Mouse (Mus musculus) kidney, embryonic 16.5 days (tissue): ENCODE measurements around the gene Gm17387. TPM values are rescaled to one million over a fixed set of nuclear protein-coding genes. Genes with fewer than 3 reads are reported as not detected.
A peak's percentile ranks its signal among the peaks of the same experiment; 100 is the strongest.

ENCODE experiments used
- ATAC-seq: fragments of 200-750 bp; cut with Nextera tagmentation; 2 replicates; pipeline ENCODE4 v1.8.0; 2017; ENCODE audit warnings: moderate TSS enrichment; ENCODE audit not compliant: low FRiP score, low TSS enrichment
- H3K27ac ChIP-seq: fragments of 300-500 bp; sonication (generic); 2 replicates; pipeline ENCODE4 v1.5.1; 2014; ENCODE audit warnings: low read length
- H3K27me3 ChIP-seq: fragments of 300-500 bp; sonication (generic); 2 replicates; pipeline ENCODE4 v1.6.1; 2014; ENCODE audit warnings: low read length, control low read depth, mixed read lengths; ENCODE audit not compliant: insufficient read depth
- H3K36me3 ChIP-seq: fragments of 300-500 bp; sonication (generic); 2 replicates; pipeline ENCODE4 v1.6.1; 2014; ENCODE audit warnings: low read length, control low read depth, mixed read lengths; ENCODE audit not compliant: insufficient read depth
- H3K4me1 ChIP-seq: fragments of 300-500 bp; sonication (generic); 2 replicates; pipeline ENCODE4 v1.6.1; 2014; ENCODE audit warnings: low read length, control low read depth, mixed read lengths; ENCODE audit not compliant: insufficient read depth
- H3K4me2 ChIP-seq: fragments of 300-500 bp; sonication (generic); replicated peaks from 2 replicates; pipeline ENCODE4 v1.6.1; 2014; ENCODE audit warnings: low read depth, low read length
- H3K4me3 ChIP-seq: fragments of 300-500 bp; sonication (generic); 2 replicates; pipeline ENCODE4 v1.5.1; 2014; ENCODE audit warnings: mild to moderate bottlenecking, low read length
- H3K9ac ChIP-seq: fragments of 300-500 bp; sonication (generic); replicated peaks from 2 replicates; pipeline ENCODE4 v1.6.1; 2014; ENCODE audit warnings: low read length
- H3K9me3 ChIP-seq: fragments of 300-500 bp; sonication (generic); 2 replicates; pipeline ENCODE4 v1.6.1; 2016; ENCODE audit warnings: low read length, control low read depth
- WGBS: fragments of 180-500 bp; shearing (Covaris S2); extraction: QIAGEN DNeasy Blood & Tissue Kit; methylation state at CpG from one replicate; pipeline ENCODE4 v1.1.7; 2014; 5-methylcytosine and 5-hydroxymethylcytosine counted together
- polyA plus RNA-seq: library from polyadenylated mRNA; unstranded; fragments of >200 nt; fragmentation: Nextera tagmentation; extraction: Ambion mirVana; gene quantifications from 2 replicates; pipeline ENCODE4 v1.2.1, GENCODE M21; 2015

Gene Gm17387
- polyA plus RNA-seq, 1 experiment from 2014 or later: not detected

GRCm38 (mm10) chr7:141068351-141068750 is 39.4 kb downstream of the Gm17387 start:
- H3K4me3 ChIP-seq: no peak overlapping the region
- WGBS: 72% methylated on average over 19 of the region's 19 CpGs

GRCm38 (mm10) chr7:141070058-141070862 is 41.3 kb downstream of the Gm17387 start:
- peak; percentile 7; the same call in 1 of the 2 replicates for ATAC-seq
- Histone ChIP-seq H3K9ac (peak overlapping the region; percentile 64), H3K4me1 (peaks cover 13% of the 10 kb centered on the region), H3K4me3 (peak overlapping the region; percentile 49), H3K36me3 (no peaks in the 10 kb centered on the region; the same call in 1 of the 2 replicates), H3K9me3 (no peaks in the 10 kb centered on the region), H3K4me2 (peak overlapping the region; percentile 93), H3K27ac (no peak overlapping the region), H3K27me3 (peaks cover 19% of the 10 kb centered on the region)
- WGBS: under 1% methylated on average over 51 of the region's 51 CpGs

More at GRCm38 (mm10) chr7:141068351-141068750, 39.4 kb downstream of the Gm17387 start:
- Histone ChIP-seq H3K27ac (no peak overlapping the region), H3K27me3 (peaks cover 19% of the 10 kb centered on the region), H3K36me3 (no peaks in the 10 kb centered on the region; the same call in 1 of the 2 replicates), H3K4me1 (peaks cover 13% of the 10 kb centered on the region), H3K9me3 (no peaks in the 10 kb centered on the region), H3K4me2 (no peak overlapping the region), H3K9ac (no peak overlapping the region)
- ATAC-seq: no peak

GRCm38 (mm10) chr7:141072017-141072745 is 43.2 kb downstream of the Gm17387 start:
- no peak overlapping the region for H3K9ac ChIP-seq
- WGBS: 28% methylated on average over 23 of the region's 23 CpGs
- no peak overlapping the region for H3K27ac ChIP-seq
- H3K4me3 ChIP-seq: no peak overlapping the region
- peaks cover 19% of the 10 kb centered on the region for H3K27me3 ChIP-seq
- H3K36me3 ChIP-seq: no peaks in the 10 kb centered on the region
- H3K4me2 ChIP-seq: peak overlapping the region; percentile 23; the same call in 1 of the 2 replicates
- H3K4me1 ChIP-seq: peaks cover 13% of the 10 kb centered on the region
- 0 out of 2 replicates have a peak, but pooled peaks have one; percentile 17 for ATAC-seq
- no peaks in the 10 kb centered on the region for H3K9me3 ChIP-seq

DNA sequence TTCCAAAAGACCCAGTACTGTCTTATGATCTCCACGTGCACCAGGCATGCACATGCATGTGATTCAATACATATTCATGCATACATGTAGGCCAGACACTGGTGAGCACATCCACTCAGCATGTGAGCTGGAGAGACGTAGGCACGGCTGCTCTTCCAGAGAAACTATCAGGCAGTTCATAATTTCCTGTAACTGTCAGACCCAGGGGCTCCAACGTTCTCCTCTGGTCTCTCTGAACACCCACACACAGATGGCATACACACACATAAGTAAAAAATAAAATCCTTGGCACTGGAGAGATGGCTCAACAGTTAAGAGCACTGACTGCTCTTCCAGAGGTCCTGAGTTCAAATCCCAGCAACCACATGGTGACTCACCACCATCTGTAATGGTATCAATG is 44.9 kb downstream of the Gm17387 start:
- 75% methylated on average over 4 of the region's 4 CpGs for WGBS
- Histone ChIP-seq H3K4me1 (peaks cover 13% of the 10 kb centered on the region), H3K4me3 (no peak overlapping the region), H3K4me2 (no peak overlapping the region), H3K9ac (no peak overlapping the region), H3K27me3 (peaks cover 19% of the 10 kb centered on the region), H3K9me3 (no peaks in the 10 kb centered on the region), H3K27ac (no peak overlapping the region), H3K36me3 (no peaks in the 10 kb centered on the region)
- ATAC-seq: no peak

GRCm38 (mm10) chr7:141077841-141078240 is 48.9 kb downstream of the Gm17387 start, which contains the start of gene Pkp3:
TSS of gene Pkp3 (plus strand) at chr7:141078218.
- no peak within 1 kb of the TSS for H3K4me3 ChIP-seq
- H3K4me1 ChIP-seq: no peaks in the 10 kb centered on the region; the same call in 1 of the 2 replicates
- no peak within 1 kb of the TSS for H3K9ac ChIP-seq
- no peak within 1 kb of the TSS for H3K4me2 ChIP-seq
- no peak for ATAC-seq
- no peaks in the 10 kb centered on the region for H3K9me3 ChIP-seq
- 90% methylated on average over 15 of the region's 15 CpGs for WGBS
- H3K27me3 ChIP-seq: 0 out of 2 replicates have a peak, but pooled peaks cover 3% of the 10 kb centered on the region
- H3K36me3 ChIP-seq: no peaks in the 10 kb centered on the region
- no peak within 1 kb of the TSS for H3K27ac ChIP-seq

GRCm38 (mm10) chr7:141078876-141079275 is 49.9 kb downstream of the Gm17387 start:
- Histone ChIP-seq H3K27ac (no peak overlapping the region), H3K36me3 (no peaks in the 10 kb centered on the region), H3K4me2 (no peak overlapping the region), H3K9me3 (no peaks in the 10 kb centered on the region; the same call in 1 of the 2 replicates), H3K9ac (no peak overlapping the region; the same call in 1 of the 2 replicates), H3K4me3 (no peak overlapping the region), H3K27me3 (0 out of 2 replicates have a peak, but pooled peaks cover 3% of the 10 kb centered on the region), H3K4me1 (no peaks in the 10 kb centered on the region; the same call in 1 of the 2 replicates)
- WGBS: 76% methylated on average over 4 of the region's 4 CpGs
- no peak for ATAC-seq

Other genes with a start within 250 kb of the Gm17387 start
- gene Syce1, start 241.3 kb upstream of the Gm17387 start, polyA plus RNA-seq: 0.25 and 0.37 TPM in 2 replicates
- 1.4 and 1.6 TPM in 2 replicates for gene Zfp941, start 207.0 kb upstream of the Gm17387 start, polyA plus RNA-seq
- 0.49 and 0.92 TPM in 2 replicates for gene Urah, start 194.1 kb upstream of the Gm17387 start, polyA plus RNA-seq
- gene Scgb1c1, start 183.6 kb upstream of the Gm17387 start, polyA plus RNA-seq: not detected in 2 replicates
- 0.12 TPM in 1 of 2 replicates, not detected in the other for gene Odf3, start 181.3 kb upstream of the Gm17387 start, polyA plus RNA-seq
- gene Gm45785, start 172.8 kb upstream of the Gm17387 start, polyA plus RNA-seq: not detected in 2 replicates
- gene Ric8a, start 172.2 kb upstream of the Gm17387 start, polyA plus RNA-seq: 69.7 and 73.6 TPM in 2 replicates
- 41.7 and 42.1 TPM in 2 replicates for gene Bet1l, start 171.6 kb upstream of the Gm17387 start, polyA plus RNA-seq
- 242 and 246 TPM in 2 replicates for gene Psmd13, start 147.2 kb upstream of the Gm17387 start, polyA plus RNA-seq
- gene Sirt3, start 146.8 kb upstream of the Gm17387 start, polyA plus RNA-seq: 41.5 and 42.6 TPM in 2 replicates
- gene Cox8b, start 128.7 kb upstream of the Gm17387 start, polyA plus RNA-seq: 1.4 and 2.6 TPM in 2 replicates
- gene Nlrp6, start 108.2 kb upstream of the Gm17387 start, polyA plus RNA-seq: 1.9 and 2.2 TPM in 2 replicates
- 25.3 and 26.6 TPM in 2 replicates for gene Pgghg, start 87.7 kb upstream of the Gm17387 start, polyA plus RNA-seq
- 4.2 and 5.8 TPM in 2 replicates for gene Ifitm5, start 78.8 kb upstream of the Gm17387 start, polyA plus RNA-seq
- gene Gm45717, start 73.2 kb upstream of the Gm17387 start, polyA plus RNA-seq: 0.76 TPM in 1 of 2 replicates, not detected in the other
- 991 and 995 TPM in 2 replicates for gene Ifitm2, start 73.1 kb upstream of the Gm17387 start, polyA plus RNA-seq
- gene Ifitm1, start 61.9 kb upstream of the Gm17387 start, polyA plus RNA-seq: 64.6 and 72.4 TPM in 2 replicates
- gene Ifitm3, start 18.4 kb upstream of the Gm17387 start, polyA plus RNA-seq: 210 and 234 TPM in 2 replicates
- gene Ifitm6, start 11.2 kb upstream of the Gm17387 start, polyA plus RNA-seq: 0.94 and 1.5 TPM in 2 replicates
- gene B4galnt4, start 32.0 kb downstream of the Gm17387 start, polyA plus RNA-seq: 13.2 and 13.9 TPM in 2 replicates
- gene Pkp3, start 49.1 kb downstream of the Gm17387 start, polyA plus RNA-seq: 9.2 and 10.5 TPM in 2 replicates
- gene Sigirr, start 71.4 kb downstream of the Gm17387 start, polyA plus RNA-seq: 37.7 and 45.2 TPM in 2 replicates
- 8.0 and 8.6 TPM in 2 replicates for gene Ano9, start 88.7 kb downstream of the Gm17387 start, polyA plus RNA-seq
- 85.5 and 86.7 TPM in 2 replicates for gene Ptdss2, start 93.3 kb downstream of the Gm17387 start, polyA plus RNA-seq
- gene Rnh1, start 143.7 kb downstream of the Gm17387 start, polyA plus RNA-seq: 141 and 155 TPM in 2 replicates
- 40.3 and 78.3 TPM in 2 replicates for gene Hras, start 164.9 kb downstream of the Gm17387 start, polyA plus RNA-seq
- gene Lrrc56, start 165.0 kb downstream of the Gm17387 start, polyA plus RNA-seq: 13.5 and 15.1 TPM in 2 replicates
- gene Lmntd2, start 184.9 kb downstream of the Gm17387 start, polyA plus RNA-seq: 3.9 and 4.4 TPM in 2 replicates
- 76.3 and 78.3 TPM in 2 replicates for gene Rassf7, start 186.7 kb downstream of the Gm17387 start, polyA plus RNA-seq
- 81.2 and 93.0 TPM in 2 replicates for gene Phrf1, start 199.7 kb downstream of the Gm17387 start, polyA plus RNA-seq
- gene Irf7, start 237.3 kb downstream of the Gm17387 start, polyA plus RNA-seq: 3.2 and 6.0 TPM in 2 replicates
- gene Cdhr5, start 247.7 kb downstream of the Gm17387 start, polyA plus RNA-seq: 15.4 and 16.3 TPM in 2 replicates